Mouse (Mus musculus): ENCODE results near the gene Zfp72. TPM values are rescaled to one million over a fixed set of nuclear protein-coding genes. Genes with fewer than 3 reads are reported as not detected.
A peak's percentile ranks its signal among the peaks of the same experiment; 100 is the strongest.

Gene Zfp72
- 3.9 and 5.1 TPM in 2 replicates for polyA plus RNA-seq (2016; fragmentation: Nextera tagmentation; extraction: Ambion mirVana)

- WGBS = 2% methylated on average over 14 of the region's 14 CpGs
- H3K27ac ChIP-seq (replicated peaks) = peak within 1 kb of the TSS; percentile 50
Observed at GRCm38 (mm10) chr13:74390371-74390990, at the start of gene Zfp72. Zfp72 (minus strand) TSS chr13:74390836.

GRCm38 (mm10) chr13:74439895-74440294 is 49.3 kb upstream of the Zfp72 start:
- Histone ChIP-seq H3K27ac (replicated peaks) (no peak overlapping the region), H3K4me3 (no peak overlapping the region), H3K27me3 (ENCODE audit: low read depth, poor library complexity, severe bottlenecking) (no peaks in the 10 kb centered on the region), H3K36me3 (peaks cover 25% of the 10 kb centered on the region), H3K4me1 (no peaks in the 10 kb centered on the region), H3K9me3 (replicated peaks) (peaks cover 71% of the 10 kb centered on the region)
- 23% methylated on average over 19 of the region's 19 CpGs for WGBS
- no peak for DNase-seq (ENCODE audit: low spot score)

More at GRCm38 (mm10) chr13:74390371-74390990, at the start of gene Zfp72:
- Histone ChIP-seq H3K4me1 (0 out of 2 replicates have a peak, but pooled peaks cover 6% of the 10 kb centered on the region), H3K4me3 (peak within 1 kb of the TSS; percentile 57), H3K36me3 (no peaks in the 10 kb centered on the region), H3K27me3 (ENCODE audit: low read depth, poor library complexity, severe bottlenecking) (no peaks in the 10 kb centered on the region), H3K9me3 (replicated peaks) (no peaks in the 10 kb centered on the region)
- DNase-seq (ENCODE audit: low spot score) = peak; percentile 57

GRCm38 (mm10) chr13:74399298-74399839 is 8.7 kb upstream of the Zfp72 start, which contains the start of gene Ftl1-ps1:
Ftl1-ps1 (plus strand) TSS chr13:74399694.
- 12% methylated on average over 11 of the region's 11 CpGs for WGBS
- DNase-seq (ENCODE audit: low spot score) = peak; percentile 21
- H3K9me3 ChIP-seq (replicated peaks) = no peaks in the 10 kb centered on the region
- no peaks in the 10 kb centered on the region for H3K36me3 ChIP-seq
- no peak within 1 kb of the TSS for H3K27ac ChIP-seq (replicated peaks)
- no peak within 1 kb of the TSS for H3K4me3 ChIP-seq
- no peaks in the 10 kb centered on the region for H3K27me3 ChIP-seq (ENCODE audit: low read depth, poor library complexity, severe bottlenecking)
- H3K4me1 ChIP-seq = peaks cover 5% of the 10 kb centered on the region; the same call in 1 of the 2 replicates

- Histone ChIP-seq H3K4me1 (0 out of 2 replicates have a peak, but pooled peaks cover 6% of the 10 kb centered on the region), H3K4me3 (no peak overlapping the region), H3K9me3 (replicated peaks) (no peaks in the 10 kb centered on the region), H3K27me3 (ENCODE audit: low read depth, poor library complexity, severe bottlenecking) (no peaks in the 10 kb centered on the region), H3K27ac (replicated peaks) (no peak overlapping the region), H3K36me3 (no peaks in the 10 kb centered on the region)
- WGBS = 75% methylated on average over 2 of the region's 2 CpGs
- no peak for DNase-seq (ENCODE audit: low spot score)
Observed at GRCm38 (mm10) chr13:74391156-74391555, 520 bp upstream of the Zfp72 start.

GRCm38 (mm10) chr13:74389730-74390129 is 906 bp downstream of the Zfp72 start:
- H3K27ac ChIP-seq (replicated peaks) = no peak overlapping the region
- no peak for DNase-seq (ENCODE audit: low spot score)
- no peaks in the 10 kb centered on the region for H3K36me3 ChIP-seq
- no peaks in the 10 kb centered on the region for H3K27me3 ChIP-seq (ENCODE audit: low read depth, poor library complexity, severe bottlenecking)
- H3K4me3 ChIP-seq = peak overlapping the region; percentile 57
- 72% methylated on average over 6 of the region's 6 CpGs for WGBS
- H3K9me3 ChIP-seq (replicated peaks) = no peaks in the 10 kb centered on the region
- 0 out of 2 replicates have a peak, but pooled peaks cover 6% of the 10 kb centered on the region for H3K4me1 ChIP-seq

- H3K27ac ChIP-seq (replicated peaks) = no peak overlapping the region
- H3K4me3 ChIP-seq = no peak overlapping the region
- no peaks in the 10 kb centered on the region for H3K4me1 ChIP-seq
- H3K27me3 ChIP-seq (ENCODE audit: low read depth, poor library complexity, severe bottlenecking) = no peaks in the 10 kb centered on the region
- DNase-seq (ENCODE audit: low spot score) = no peak
- no peaks in the 10 kb centered on the region for H3K9me3 ChIP-seq (replicated peaks)
- H3K36me3 ChIP-seq = no peaks in the 10 kb centered on the region
- WGBS = 83% methylated on average over 3 of the region's 3 CpGs
Observed at GRCm38 (mm10) chr13:74382289-74382688, 8.3 kb downstream of the Zfp72 start.

- 81% methylated on average over 10 of the region's 10 CpGs for WGBS
- H3K4me3 ChIP-seq = no peak overlapping the region
- DNase-seq (ENCODE audit: low spot score) = no peak
Observed at GRCm38 (mm10) chr13:74381533-74382276, 8.9 kb downstream of the Zfp72 start.

GRCm38 (mm10) chr13:74363859-74364235 is 26.8 kb downstream of the Zfp72 start, which contains the start of gene Lrrc14b:
Lrrc14b (minus strand) TSS chr13:74364005.
- H3K4me3 ChIP-seq = no peak within 1 kb of the TSS
- no peak for DNase-seq (ENCODE audit: low spot score)
- WGBS = 88% methylated on average over 8 of the region's 8 CpGs
- peaks cover 41% of the 10 kb centered on the region for H3K36me3 ChIP-seq
- no peaks in the 10 kb centered on the region for H3K9me3 ChIP-seq (replicated peaks)
- no peaks in the 10 kb centered on the region for H3K4me1 ChIP-seq
- H3K27me3 ChIP-seq (ENCODE audit: low read depth, poor library complexity, severe bottlenecking) = no peaks in the 10 kb centered on the region
- no peak within 1 kb of the TSS for H3K27ac ChIP-seq (replicated peaks)

More at GRCm38 (mm10) chr13:74381533-74382276, 8.9 kb downstream of the Zfp72 start:
- Histone ChIP-seq H3K9me3 (replicated peaks) (no peaks in the 10 kb centered on the region), H3K27ac (replicated peaks) (no peak overlapping the region), H3K4me1 (no peaks in the 10 kb centered on the region), H3K36me3 (no peaks in the 10 kb centered on the region), H3K27me3 (ENCODE audit: low read depth, poor library complexity, severe bottlenecking) (no peaks in the 10 kb centered on the region)

- H3K36me3 ChIP-seq = peaks cover 46% of the 10 kb centered on the region
- H3K9me3 ChIP-seq (replicated peaks) = no peaks in the 10 kb centered on the region
- H3K27me3 ChIP-seq (ENCODE audit: low read depth, poor library complexity, severe bottlenecking) = no peaks in the 10 kb centered on the region
- no peak overlapping the region for H3K4me3 ChIP-seq
- 90% methylated on average over 13 of the region's 13 CpGs for WGBS
- H3K4me1 ChIP-seq = no peaks in the 10 kb centered on the region
- H3K27ac ChIP-seq (replicated peaks) = no peak overlapping the region
- no peak for DNase-seq (ENCODE audit: low spot score)
Observed at GRCm38 (mm10) chr13:74363176-74363858, 27.3 kb downstream of the Zfp72 start.

- no peak for DNase-seq (ENCODE audit: low spot score)
- Histone ChIP-seq H3K4me3 (no peak overlapping the region), H3K36me3 (peaks cover 57% of the 10 kb centered on the region), H3K27ac (replicated peaks) (no peak overlapping the region), H3K27me3 (ENCODE audit: low read depth, poor library complexity, severe bottlenecking) (no peaks in the 10 kb centered on the region), H3K9me3 (replicated peaks) (no peaks in the 10 kb centered on the region), H3K4me1 (no peaks in the 10 kb centered on the region)
- 83% methylated on average over 2 of the region's 2 CpGs for WGBS
Observed at GRCm38 (mm10) chr13:74362218-74362617, 28.4 kb downstream of the Zfp72 start.

GRCm38 (mm10) chr13:74356491-74356890 is 34.1 kb downstream of the Zfp72 start:
- no peak for DNase-seq (ENCODE audit: low spot score)
- H3K27me3 ChIP-seq (ENCODE audit: low read depth, poor library complexity, severe bottlenecking) = no peaks in the 10 kb centered on the region
- no peaks in the 10 kb centered on the region for H3K9me3 ChIP-seq (replicated peaks)
- 95% methylated on average over 13 of the region's 13 CpGs for WGBS
- H3K4me3 ChIP-seq = no peak overlapping the region
- H3K4me1 ChIP-seq = no peaks in the 10 kb centered on the region; the same call in 1 of the 2 replicates
- no peak overlapping the region for H3K27ac ChIP-seq (replicated peaks)
- H3K36me3 ChIP-seq = peaks cover 89% of the 10 kb centered on the region

- no peak for DNase-seq (ENCODE audit: low spot score)
- peak overlapping the region; percentile 97 for H3K27ac ChIP-seq (replicated peaks)
Observed at GRCm38 (mm10) chr13:74350435-74350906, 40.2 kb downstream of the Zfp72 start.

More at GRCm38 (mm10) chr13:74350435-74350906, 40.2 kb downstream of the Zfp72 start:
- H3K36me3 ChIP-seq = peaks cover 29% of the 10 kb centered on the region
- 2% methylated on average over 15 of the region's 15 CpGs for WGBS
- peak overlapping the region; percentile 82 for H3K4me3 ChIP-seq
- H3K4me1 ChIP-seq = peaks cover 21% of the 10 kb centered on the region
- H3K27me3 ChIP-seq (ENCODE audit: low read depth, poor library complexity, severe bottlenecking) = no peaks in the 10 kb centered on the region
- no peaks in the 10 kb centered on the region for H3K9me3 ChIP-seq (replicated peaks)
